Mouse (Mus musculus) lung, embryonic 14.5 days (tissue): Measurements from ENCODE around the gene Adprhl1. TPM values are rescaled to one million over a fixed set of nuclear protein-coding genes. Genes with fewer than 3 reads are reported as not detected.
A peak's percentile ranks its signal among the peaks of the same experiment; 100 is the strongest.

ENCODE experiments used
- ATAC-seq: fragments of 200-750 bp; cut with Nextera tagmentation; 2 replicates; pipeline ENCODE4 v1.8.0; 2017; ENCODE audit warnings: mild to moderate bottlenecking, moderate TSS enrichment, moderate library complexity; ENCODE audit not compliant: insufficient read depth
- DNase-seq: peaks from one replicate; pipeline ENCODE4 v3.0.0-alpha.2; 2015
- H3K27ac ChIP-seq: fragments of 300-500 bp; sonication (generic); 2 replicates; pipeline ENCODE4 v1.5.1; 2014; ENCODE audit warnings: low read depth, mild to moderate bottlenecking, moderate library complexity
- H3K27me3 ChIP-seq: fragments of 300-500 bp; sonication (generic); 2 replicates; pipeline ENCODE4 v1.6.1; 2014; ENCODE audit warnings: low read length, control low read depth; ENCODE audit not compliant: insufficient read depth
- H3K36me3 ChIP-seq: fragments of 300-500 bp; sonication (generic); 2 replicates; pipeline ENCODE4 v1.6.1; 2014; ENCODE audit warnings: control low read depth; ENCODE audit not compliant: insufficient read depth
- H3K4me1 ChIP-seq: fragments of 300-500 bp; sonication (generic); 2 replicates; pipeline ENCODE4 v1.6.1; 2014; ENCODE audit warnings: antibody characterized with exemption, control low read depth; ENCODE audit not compliant: insufficient read depth
- H3K4me2 ChIP-seq: fragments of 300-500 bp; sonication (generic); 2 replicates; pipeline ENCODE4 v1.6.1; 2014; ENCODE audit warnings: mild to moderate bottlenecking
- H3K4me3 ChIP-seq: fragments of 300-500 bp; sonication (generic); 2 replicates; pipeline ENCODE4 v1.5.1; 2014; ENCODE audit warnings: low read depth, low read length
- H3K9ac ChIP-seq: fragments of 300-500 bp; sonication (generic); 2 replicates; pipeline ENCODE4 v1.6.1; 2014
- H3K9me3 ChIP-seq: fragments of 300-500 bp; sonication (generic); 2 replicates; pipeline ENCODE4 v1.6.1; 2016; ENCODE audit warnings: low read depth, low read length, control low read depth
- CTCF ChIP-seq: IDR thresholded peaks from 2 replicates; pipeline ENCODE4 v1.5.1; 2016; ENCODE audit warnings: antibody characterized with exemption, low read depth
- WGBS: fragments of 180-500 bp; shearing (Covaris S2); extraction: QIAGEN DNeasy Blood & Tissue Kit; methylation state at CpG from one replicate; pipeline ENCODE4 v1.1.7; 2014; 5-methylcytosine and 5-hydroxymethylcytosine counted together
- polyA plus RNA-seq: library from polyadenylated mRNA; unstranded; fragments of >200 nt; fragmentation: Nextera tagmentation; extraction: Ambion mirVana; gene quantifications from 2 replicates; pipeline ENCODE4 v1.2.1, GENCODE M21; 2014

The Adprhl1 gene
- polyA plus RNA-seq, 1 experiment from 2014 or later: not detected

- no peaks in the 10 kb centered on the region for H3K9me3 ChIP-seq
- H3K27me3 ChIP-seq: peaks cover 39% of the 10 kb centered on the region
- no peaks in the 10 kb centered on the region for H3K36me3 ChIP-seq
- peak overlapping the region; percentile 69 for H3K4me3 ChIP-seq
- peak overlapping the region; percentile 94 for H3K4me2 ChIP-seq
- no peak for TF ChIP-seq CTCF
- no peak overlapping the region for H3K27ac ChIP-seq
- no peaks in the 10 kb centered on the region for H3K4me1 ChIP-seq
- H3K9ac ChIP-seq: peak overlapping the region; percentile 62; the same call in 1 of the 2 replicates
- WGBS: 28% methylated on average over 14 of the region's 14 CpGs
- no peak for ATAC-seq
- no peak for DNase-seq
Observed at GRCm38 (mm10) chr8:13199385-13200061, 54.4 kb downstream of the Adprhl1 start.

- H3K27me3 ChIP-seq: peaks cover 30% of the 10 kb centered on the region
- H3K27ac ChIP-seq: no peak overlapping the region
- DNase-seq (no peak), ATAC-seq (no peak)
- no peaks in the 10 kb centered on the region for H3K4me1 ChIP-seq
- no peak overlapping the region for H3K9ac ChIP-seq
- no peaks in the 10 kb centered on the region for H3K36me3 ChIP-seq
- H3K4me2 ChIP-seq: no peak overlapping the region
- H3K4me3 ChIP-seq: no peak overlapping the region
- WGBS: 86% methylated on average over 5 of the region's 5 CpGs
- no peaks in the 10 kb centered on the region for H3K9me3 ChIP-seq
- TF ChIP-seq CTCF: no peak
Observed at GRCm38 (mm10) chr8:13197493-13197892, 56.5 kb downstream of the Adprhl1 start.

DNA sequence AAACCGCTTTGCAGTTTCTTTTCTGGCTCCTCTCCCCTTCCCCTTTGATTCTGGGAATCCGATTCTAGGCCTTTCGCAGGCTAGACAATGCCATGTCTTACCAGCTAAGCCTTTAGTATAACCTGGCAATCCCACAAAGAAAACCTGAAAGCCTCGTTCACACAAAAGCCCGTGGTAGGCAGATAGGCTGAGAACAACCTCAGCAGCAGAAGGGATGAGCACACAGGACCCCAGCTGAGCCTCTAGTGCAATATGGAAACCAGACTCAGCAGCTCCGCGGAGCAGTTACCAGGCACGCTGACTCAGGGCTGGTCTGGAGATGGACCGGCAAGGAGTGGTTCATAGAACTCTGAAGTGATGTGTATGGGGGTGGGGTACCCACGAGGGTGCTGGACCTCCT, 59.1 kb downstream of the Adprhl1 start:
- Histone ChIP-seq H3K4me2 (no peak overlapping the region), H3K9ac (no peak overlapping the region), H3K9me3 (no peaks in the 10 kb centered on the region), H3K4me1 (no peaks in the 10 kb centered on the region), H3K4me3 (no peak overlapping the region), H3K27ac (no peak overlapping the region), H3K36me3 (no peaks in the 10 kb centered on the region), H3K27me3 (peaks cover 5% of the 10 kb centered on the region; the same call in 1 of the 2 replicates)
- DNase-seq: no peak
- ATAC-seq: no peak
- TF ChIP-seq CTCF: no peak
- WGBS: 50% methylated on average over 10 of the region's 10 CpGs

DNA sequence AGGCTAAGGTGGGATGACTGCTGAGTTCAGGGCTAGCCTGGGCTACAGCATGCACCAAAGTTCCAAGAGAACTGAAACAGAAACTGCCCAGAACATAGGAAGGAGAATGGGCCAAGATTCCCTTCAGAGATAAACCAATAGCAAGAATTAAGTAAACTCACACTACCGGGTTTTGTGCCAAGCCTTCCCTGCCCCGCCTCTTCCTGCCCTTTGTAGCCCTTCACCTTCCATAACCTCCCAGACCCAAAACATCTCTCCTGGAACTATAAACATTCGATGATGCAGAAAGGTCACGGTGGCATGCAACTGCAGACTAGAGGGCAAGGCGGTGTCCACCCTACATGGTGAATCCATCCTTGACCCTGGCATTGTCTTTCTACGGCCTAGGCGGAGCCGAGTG, 63.7 kb downstream of the Adprhl1 start:
- ATAC-seq: no peak
- no peak for TF ChIP-seq CTCF
- no peak overlapping the region for H3K9ac ChIP-seq
- H3K27me3 ChIP-seq: no peaks in the 10 kb centered on the region
- H3K4me2 ChIP-seq: no peak overlapping the region
- no peaks in the 10 kb centered on the region for H3K9me3 ChIP-seq
- DNase-seq: no peak
- no peaks in the 10 kb centered on the region for H3K36me3 ChIP-seq
- WGBS: 79% methylated on average over 8 of the region's 8 CpGs
- no peak overlapping the region for H3K4me3 ChIP-seq
- H3K4me1 ChIP-seq: no peaks in the 10 kb centered on the region
- no peak overlapping the region for H3K27ac ChIP-seq

DNA sequence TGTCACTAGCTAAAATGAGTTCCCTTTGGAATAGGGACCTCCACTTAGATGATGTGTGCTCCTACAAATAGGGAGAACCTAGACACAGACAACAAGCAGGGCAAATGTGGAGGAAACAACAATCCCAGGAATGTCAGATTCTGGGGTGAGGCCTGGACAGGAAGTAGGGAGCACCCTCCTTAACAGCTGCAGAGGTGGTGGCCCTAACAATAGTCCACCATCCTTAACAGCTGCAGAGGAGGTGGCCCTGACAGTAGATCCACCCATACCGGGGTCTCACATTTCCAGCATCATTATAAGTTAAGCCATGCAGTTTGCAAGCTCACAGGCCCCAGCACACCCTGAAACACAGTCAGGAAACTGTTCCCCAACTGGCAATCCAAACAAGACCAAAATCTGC, 65.1 kb downstream of the Adprhl1 start:
- Histone ChIP-seq H3K4me1 (no peaks in the 10 kb centered on the region), H3K9ac (no peak overlapping the region), H3K9me3 (no peaks in the 10 kb centered on the region), H3K36me3 (no peaks in the 10 kb centered on the region), H3K27ac (no peak overlapping the region), H3K4me3 (no peak overlapping the region), H3K4me2 (no peak overlapping the region), H3K27me3 (no peaks in the 10 kb centered on the region)
- 79% methylated on average over 1 of the region's 1 CpGs for WGBS
- no peak for TF ChIP-seq CTCF
- DNase-seq: no peak
- ATAC-seq: no peak

- no peak for DNase-seq
- no peak for ATAC-seq
- 86% methylated on average over 13 of the region's 13 CpGs for WGBS
- TF ChIP-seq CTCF: no peak
- H3K27ac ChIP-seq: no peak overlapping the region
- no peak overlapping the region for H3K4me2 ChIP-seq
- H3K4me3 ChIP-seq: no peak overlapping the region
- no peaks in the 10 kb centered on the region for H3K9me3 ChIP-seq
- no peaks in the 10 kb centered on the region for H3K36me3 ChIP-seq
- H3K4me1 ChIP-seq: no peaks in the 10 kb centered on the region
- H3K9ac ChIP-seq: no peak overlapping the region
- H3K27me3 ChIP-seq: no peaks in the 10 kb centered on the region
Observed at GRCm38 (mm10) chr8:13188052-13188555, 65.9 kb downstream of the Adprhl1 start.

DNA sequence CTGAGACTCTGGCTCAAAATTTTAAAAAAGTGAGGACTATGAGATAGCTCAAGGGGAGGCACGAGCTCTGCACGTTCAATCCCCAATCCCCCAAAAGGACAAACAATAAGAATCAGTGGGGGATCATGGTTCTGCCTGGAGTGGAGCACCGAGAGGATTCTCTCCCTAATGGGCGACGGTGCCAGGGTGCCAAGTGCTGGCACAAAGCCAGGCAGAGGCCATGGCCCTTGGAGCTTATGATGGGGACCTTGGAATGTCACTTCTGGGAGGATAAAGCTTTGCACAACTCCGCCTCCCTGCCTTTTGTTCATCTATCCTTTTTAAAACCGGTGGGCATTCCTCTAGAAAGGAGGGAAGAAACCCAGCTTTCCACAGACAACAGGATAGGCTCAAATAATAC, 66.3 kb downstream of the Adprhl1 start:
- no peaks in the 10 kb centered on the region for H3K9me3 ChIP-seq
- H3K27me3 ChIP-seq: no peaks in the 10 kb centered on the region
- WGBS: 74% methylated on average over 7 of the region's 7 CpGs
- H3K4me3 ChIP-seq: no peak overlapping the region
- H3K36me3 ChIP-seq: no peaks in the 10 kb centered on the region
- no peak overlapping the region for H3K9ac ChIP-seq
- DNase-seq (no peak), ATAC-seq (no peak)
- no peak for TF ChIP-seq CTCF
- no peak overlapping the region for H3K4me2 ChIP-seq
- no peaks in the 10 kb centered on the region for H3K4me1 ChIP-seq
- H3K27ac ChIP-seq: no peak overlapping the region
